Mouse (Mus musculus) ovary, postnatal 36 days (tissue): ENCODE results near the gene Astl.
"Not testable (repeated sequence)": the region's sequence is repeated elsewhere in the genome, so short reads cannot be mapped to it uniquely, and the experiment has no call there.

ENCODE experiments used
- DNase-seq: peaks from one replicate; pipeline ENCODE4 v3.0.0; 2022; ENCODE audit warnings: low spot score, mixed read lengths

Astl gene

GRCm38 (mm10) chr2:127338416-127338815, at the start of gene Astl:
Gene Astl (plus strand): TSS chr2:127338639.
- no peak for DNase-seq

DNA sequence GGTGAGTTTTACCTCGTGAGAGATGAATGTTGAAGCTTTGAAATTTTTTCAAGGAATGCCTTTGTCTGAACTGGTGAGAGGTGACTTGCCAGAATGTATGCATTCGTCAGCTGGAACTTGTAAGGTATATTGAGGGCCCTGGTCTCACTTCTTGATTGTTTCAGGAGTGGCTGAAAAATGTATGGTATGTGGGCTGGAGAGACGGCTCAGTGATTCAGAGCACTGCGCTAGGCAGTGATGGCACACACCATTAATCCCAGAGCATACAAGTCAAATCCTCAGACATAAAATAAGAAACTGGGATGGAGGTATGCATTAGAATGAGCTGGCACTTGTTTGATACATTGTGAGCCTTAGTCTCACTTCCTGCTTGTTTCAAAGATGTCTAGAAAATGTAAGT, 46.2 kb upstream of the Astl start:
- DNase-seq: no peak

- DNase-seq: no peak
These were observed 41.2 kb upstream of the Astl start for GRCm38 (mm10) chr2:127297001-127297805.

GRCm38 (mm10) chr2:127298056-127298455, 40.4 kb upstream of the Astl start:
- no peak for DNase-seq

DNA sequence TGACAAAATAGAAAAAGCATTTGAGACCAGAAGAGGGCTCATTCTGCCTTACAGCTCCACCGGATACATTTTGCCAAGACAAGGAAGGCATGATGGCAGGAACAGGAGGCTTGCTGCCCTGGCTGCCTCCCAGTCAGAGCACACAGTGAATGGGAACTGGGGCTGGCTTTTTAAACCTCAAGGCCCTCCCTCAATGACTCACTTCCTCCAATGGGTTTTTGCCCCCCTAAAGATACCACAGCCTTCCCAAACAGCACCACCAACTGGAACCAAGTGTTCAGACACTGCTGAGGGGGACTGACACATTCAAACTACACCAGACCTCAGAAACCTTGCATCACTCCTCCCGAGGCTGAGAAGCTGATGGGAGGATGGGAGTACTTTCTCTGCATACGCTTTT, 37.7 kb upstream of the Astl start:
- DNase-seq: no peak

GRCm38 (mm10) chr2:127301883-127302282, 36.6 kb upstream of the Astl start:
- DNase-seq: no peak

GRCm38 (mm10) chr2:127304192-127304591, 34.2 kb upstream of the Astl start:
- not testable (repeated sequence) for DNase-seq

- no peak for DNase-seq
These were observed 33.7 kb upstream of the Astl start for GRCm38 (mm10) chr2:127304609-127305210.

DNA sequence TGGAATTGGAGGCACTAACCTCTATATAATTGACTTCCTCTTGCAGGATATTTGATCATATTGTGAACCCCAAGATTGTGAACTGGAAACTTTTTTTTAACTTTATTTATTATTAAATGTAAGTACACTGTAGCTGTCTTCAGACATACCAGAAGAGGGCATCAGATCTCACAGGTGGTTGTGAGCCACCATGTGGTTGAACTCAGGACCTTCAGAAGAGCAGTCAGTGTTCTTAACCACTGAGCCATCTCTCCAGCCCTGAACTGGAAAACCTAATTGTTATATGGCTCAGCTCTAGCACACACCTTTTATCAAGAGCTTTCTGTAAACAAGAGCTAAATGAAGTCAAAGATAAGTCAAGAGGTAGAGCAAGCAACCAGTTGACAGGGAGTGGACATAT, 32.3 kb upstream of the Astl start:
- DNase-seq: no peak

DNA sequence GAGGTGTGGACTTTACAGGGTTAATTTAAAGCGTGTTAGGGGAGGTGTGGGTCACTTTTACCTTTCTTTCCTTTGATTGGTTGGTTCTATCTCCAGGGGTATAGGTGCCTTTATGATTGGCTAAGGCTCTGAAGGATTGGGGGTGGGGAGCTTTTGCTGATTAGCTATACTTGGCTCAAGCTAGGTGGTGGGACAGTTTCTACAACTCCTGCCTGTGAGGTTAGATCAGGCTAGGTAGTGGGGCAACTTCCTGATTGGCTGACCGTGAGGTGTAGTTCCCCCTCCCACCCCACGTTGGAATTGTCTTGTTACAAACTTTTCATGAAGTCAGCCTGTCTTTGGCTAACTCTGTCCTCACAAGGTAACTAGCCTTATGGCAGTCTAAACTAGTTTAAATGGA, 31.3 kb upstream of the Astl start:
- DNase-seq: no peak

GRCm38 (mm10) chr2:127308660-127309059, 29.8 kb upstream of the Astl start:
- DNase-seq: no peak

DNA sequence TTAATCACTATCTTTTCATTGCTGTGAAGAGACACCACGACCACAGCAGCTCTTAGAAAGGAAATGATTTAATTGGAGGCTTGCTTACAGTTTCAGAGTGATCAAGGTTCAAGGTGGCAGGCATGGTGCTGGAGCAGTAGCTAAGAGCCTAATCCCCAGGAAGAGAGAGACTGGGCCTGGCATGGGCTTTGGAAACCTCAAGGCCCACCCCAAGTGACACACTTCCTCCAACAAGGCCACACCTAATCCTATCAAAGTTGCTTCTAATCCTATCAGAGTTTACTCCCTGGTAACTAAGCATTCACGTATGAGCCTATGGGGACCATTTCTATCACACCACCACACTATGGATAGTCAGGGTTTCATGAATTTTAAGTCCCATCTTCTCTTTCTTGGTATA, 28.2 kb upstream of the Astl start:
- no peak for DNase-seq

GRCm38 (mm10) chr2:127310685-127311084, 27.8 kb upstream of the Astl start:
- no peak for DNase-seq

GRCm38 (mm10) chr2:127311193-127311592, 27.2 kb upstream of the Astl start:
- no peak for DNase-seq

- no peak for DNase-seq
These were observed 25.6 kb upstream of the Astl start for GRCm38 (mm10) chr2:127312801-127313200.

DNA sequence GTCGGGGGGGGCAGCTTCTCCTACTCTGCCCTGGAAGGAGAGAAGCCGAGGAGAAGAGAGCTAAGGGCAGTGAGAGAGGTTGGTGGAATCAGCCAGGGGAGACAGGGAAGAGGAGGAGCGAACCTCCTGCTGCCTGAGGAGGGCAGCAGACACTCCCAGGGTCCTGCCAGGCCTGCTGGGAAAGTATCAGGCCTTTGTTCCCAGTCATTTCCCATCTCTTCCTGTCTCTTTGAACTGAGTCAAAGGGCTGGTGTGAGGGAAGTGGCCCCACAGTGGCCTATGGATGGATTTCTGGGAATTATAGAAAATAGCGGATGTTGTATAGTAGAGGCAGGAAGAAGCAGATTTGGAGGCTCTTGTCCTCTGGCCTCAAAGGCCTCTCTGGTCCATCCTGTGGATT, 24.6 kb upstream of the Astl start:
- DNase-seq: no peak

GRCm38 (mm10) chr2:127314467-127315154, 23.8 kb upstream of the Astl start:
- no peak for DNase-seq

DNA sequence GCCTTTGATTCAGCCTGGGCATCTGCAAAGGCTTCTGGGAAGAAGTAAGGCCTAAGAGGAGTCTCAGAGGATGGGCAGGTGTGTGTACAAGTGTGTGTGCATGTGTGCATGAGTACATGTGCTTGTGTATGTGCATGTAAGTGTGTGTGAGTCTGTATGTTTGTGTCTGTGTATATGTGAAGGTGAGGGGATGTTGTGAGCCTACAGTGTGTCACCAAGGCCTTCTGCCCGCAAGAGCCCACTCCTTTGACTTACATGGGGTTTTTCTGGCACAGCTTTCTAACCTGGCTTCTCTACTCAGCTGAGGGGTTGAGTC, 23.3 kb upstream of the Astl start:
- DNase-seq: no peak

DNA sequence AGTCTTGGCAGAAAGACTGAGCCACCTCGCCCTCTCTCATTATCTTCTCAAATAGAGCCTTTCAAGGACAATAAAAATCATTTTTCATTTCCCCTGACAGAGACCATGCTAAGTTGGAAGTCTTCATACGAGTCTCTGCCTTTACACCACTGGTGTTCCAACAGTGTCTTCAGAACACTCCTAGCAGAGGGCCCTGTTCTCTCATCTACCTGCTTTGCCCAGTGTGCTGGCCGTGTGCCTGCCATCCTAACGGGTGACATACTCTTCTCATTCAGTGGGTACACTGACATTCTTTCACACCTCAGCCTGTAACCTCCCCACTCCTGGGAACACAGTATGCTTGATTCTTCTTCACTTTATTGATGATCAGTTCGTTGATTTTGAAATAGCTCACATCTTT, 22.0 kb upstream of the Astl start:
- no peak for DNase-seq

GRCm38 (mm10) chr2:127318136-127318535, 20.3 kb upstream of the Astl start:
- no peak for DNase-seq

GRCm38 (mm10) chr2:127319071-127319470, 19.4 kb upstream of the Astl start:
- no peak for DNase-seq

DNA sequence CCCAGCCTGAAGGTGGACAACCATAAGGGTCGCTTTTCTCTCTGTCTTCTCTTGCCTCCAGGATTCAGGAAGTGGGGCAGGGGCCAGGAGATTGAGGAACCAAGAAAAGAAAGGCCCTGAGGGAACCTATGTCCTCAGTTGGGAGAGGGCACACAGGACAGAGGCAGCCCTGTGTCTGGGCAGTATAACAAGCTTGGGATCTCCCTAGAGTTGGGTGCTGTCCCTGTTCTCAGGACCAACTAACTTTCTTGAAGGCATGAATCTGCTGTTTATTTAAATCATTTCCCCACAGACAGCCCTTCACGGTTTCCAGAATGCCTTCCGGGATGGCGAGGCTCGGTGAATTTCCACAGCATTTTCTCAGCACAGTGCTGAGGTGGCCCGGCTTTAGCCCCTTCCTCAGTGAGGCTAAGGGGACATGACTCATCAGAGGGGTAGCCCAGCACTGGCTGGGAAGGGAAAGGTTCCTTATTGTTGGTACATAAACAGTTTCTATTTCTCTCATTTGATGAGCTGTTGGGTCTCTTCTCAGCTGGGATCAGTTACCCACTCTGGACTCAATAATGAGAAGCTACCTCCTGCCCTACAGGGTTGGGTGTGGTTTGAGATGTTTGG, 15.7 kb upstream of the Astl start:
- no peak for DNase-seq

DNA sequence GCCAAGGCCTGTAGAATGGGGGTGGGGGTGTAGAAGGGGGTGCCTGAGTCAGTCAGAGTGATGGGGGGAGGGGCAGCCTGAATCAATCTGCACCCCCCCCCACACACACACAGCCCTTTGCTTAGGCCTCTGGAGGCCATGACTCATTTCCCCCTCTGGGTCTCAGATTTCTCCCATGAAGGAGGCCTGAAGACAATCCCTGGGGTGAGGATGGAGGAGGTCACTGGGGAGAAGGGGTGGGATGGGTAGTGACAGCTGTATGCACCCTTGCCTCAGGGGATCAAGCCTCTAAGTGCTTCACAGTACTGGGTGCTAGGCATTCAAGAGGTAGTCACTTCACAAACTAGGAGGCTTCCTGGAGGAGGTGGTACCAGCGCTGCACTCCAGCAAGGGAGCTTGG, 14.8 kb upstream of the Astl start:
- DNase-seq: no peak
